Mouse (Mus musculus) limb, embryonic 10.5 days (tissue): ENCODE measurements at regions not wholly inside any gene's neighbourhood (a gene's known extent, or its start where the extent isn't known, plus 50 kb on each side); places are given as distances from the start of the nearest gene placed in this dataset.
A peak's percentile ranks its signal among the peaks of the same experiment; 100 is the strongest.

Source experiments
- DNase-seq: peaks from one replicate; pipeline ENCODE4 v3.0.0-alpha.2; 2017; ENCODE audit warnings: low spot score
- H3K27ac ChIP-seq: fragments of 300-500 bp; sonication (generic); 2 replicates; pipeline ENCODE4 v1.5.1; 2016; ENCODE audit warnings: mild to moderate bottlenecking
- H3K27me3 ChIP-seq: fragments of 300-500 bp; sonication (generic); 2 replicates; pipeline ENCODE4 v1.6.1; 2016; ENCODE audit warnings: low read depth, mild to moderate bottlenecking; ENCODE audit not compliant: poor library complexity, severe bottlenecking
- H3K36me3 ChIP-seq: fragments of 300-500 bp; sonication (generic); 2 replicates; pipeline ENCODE4 v1.6.1; 2016; ENCODE audit warnings: mild to moderate bottlenecking, moderate library complexity
- H3K4me1 ChIP-seq: fragments of 300-500 bp; sonication (generic); 2 replicates; pipeline ENCODE4 v1.6.1; 2016
- H3K4me3 ChIP-seq: fragments of 300-500 bp; sonication (generic); 2 replicates; pipeline ENCODE4 v1.5.1; 2016; ENCODE audit warnings: mild to moderate bottlenecking, moderate library complexity
- H3K9me3 ChIP-seq: fragments of 300-500 bp; sonication (generic); replicated peaks from 2 replicates; pipeline ENCODE4 v1.6.1; 2016; ENCODE audit warnings: mild to moderate bottlenecking
- whole genome bisulfite sequencing: fragments of 180-500 bp; shearing (Covaris S2); methylation state at CpG from one replicate; pipeline ENCODE4 v1.1.7; 2016; 5-methylcytosine and 5-hydroxymethylcytosine counted together

DNA sequence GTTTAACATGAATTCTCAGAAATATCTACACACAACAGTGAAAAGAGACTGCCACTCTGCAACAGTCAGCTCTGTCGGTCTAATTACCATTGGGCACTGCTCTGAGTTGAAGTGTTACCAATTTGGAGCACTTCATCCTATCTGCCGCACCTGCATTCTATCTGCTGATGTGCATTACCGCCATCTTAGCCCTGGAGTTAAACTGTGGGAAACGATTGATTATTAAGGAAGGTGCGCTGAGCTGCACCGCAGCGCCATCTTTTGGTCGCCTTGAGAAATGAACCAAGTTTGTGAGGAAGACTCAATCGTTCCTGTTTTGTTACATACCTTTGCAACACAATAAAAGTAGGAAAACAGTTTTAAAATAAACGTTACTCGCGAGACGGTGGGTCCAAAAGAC lies 110.5 kb downstream of the Rergl start:
- Histone ChIP-seq H3K4me3 (no peak overlapping the region), H3K4me1 (no peaks in the 10 kb centered on the region), H3K9me3 (no peaks in the 10 kb centered on the region), H3K27me3 (no peaks in the 10 kb centered on the region), H3K27ac (no peak overlapping the region), H3K36me3 (no peaks in the 10 kb centered on the region)
- peak; percentile 68 for DNase-seq
- WGBS = 6% methylated on average over 13 of the region's 13 CpGs

DNA sequence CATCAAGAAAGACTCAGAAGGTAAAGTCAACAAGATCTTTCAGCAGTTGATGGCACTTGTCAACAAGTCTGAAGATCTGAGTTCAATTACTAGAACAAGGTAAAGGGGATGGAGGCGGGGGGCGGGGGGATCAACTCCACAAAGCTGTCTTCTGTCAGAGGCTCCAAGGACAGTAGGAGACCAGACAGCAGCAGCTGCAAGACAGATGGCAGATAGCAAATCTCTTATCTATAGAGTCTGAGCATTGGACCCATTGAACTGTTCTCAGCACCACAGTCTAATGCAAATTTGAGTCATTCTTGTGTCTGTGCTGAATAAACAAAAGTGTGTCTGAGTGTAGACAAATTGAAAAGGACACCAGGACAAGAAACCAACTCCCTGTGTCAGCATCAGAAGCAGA lies 150.8 kb downstream of the Rergl start:
- 95% methylated on average over 2 of the region's 2 CpGs for WGBS
- Histone ChIP-seq H3K36me3 (no peaks in the 10 kb centered on the region), H3K4me1 (no peaks in the 10 kb centered on the region), H3K27ac (no peak overlapping the region), H3K9me3 (no peaks in the 10 kb centered on the region), H3K27me3 (no peaks in the 10 kb centered on the region), H3K4me3 (no peak overlapping the region)
- DNase-seq = no peak

DNA sequence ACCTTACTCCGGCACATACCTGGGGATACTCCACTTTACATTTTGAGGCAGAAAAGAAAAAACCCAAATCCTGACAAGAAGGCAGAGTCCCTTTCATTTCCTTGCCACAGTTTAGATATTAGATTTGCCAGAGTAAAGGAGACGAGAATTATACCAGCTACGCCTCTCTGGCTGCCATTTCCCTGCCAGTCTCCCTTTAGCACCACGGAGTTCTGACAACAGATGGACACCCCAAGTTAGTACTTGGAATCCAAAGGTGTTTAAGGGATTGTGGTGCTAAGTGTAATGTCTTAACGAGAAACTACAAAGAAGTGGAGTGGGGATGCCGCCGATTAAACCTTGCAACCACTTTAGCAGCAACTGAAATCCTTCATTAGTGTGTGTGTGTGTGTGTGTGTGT lies 176.6 kb downstream of the Rergl start:
- no peaks in the 10 kb centered on the region for H3K9me3 ChIP-seq
- H3K27ac ChIP-seq = no peak overlapping the region
- H3K27me3 ChIP-seq = no peaks in the 10 kb centered on the region
- no peak overlapping the region for H3K4me3 ChIP-seq
- H3K36me3 ChIP-seq = no peaks in the 10 kb centered on the region
- 89% methylated on average over 7 of the region's 7 CpGs for WGBS
- DNase-seq = no peak
- no peaks in the 10 kb centered on the region for H3K4me1 ChIP-seq

DNA sequence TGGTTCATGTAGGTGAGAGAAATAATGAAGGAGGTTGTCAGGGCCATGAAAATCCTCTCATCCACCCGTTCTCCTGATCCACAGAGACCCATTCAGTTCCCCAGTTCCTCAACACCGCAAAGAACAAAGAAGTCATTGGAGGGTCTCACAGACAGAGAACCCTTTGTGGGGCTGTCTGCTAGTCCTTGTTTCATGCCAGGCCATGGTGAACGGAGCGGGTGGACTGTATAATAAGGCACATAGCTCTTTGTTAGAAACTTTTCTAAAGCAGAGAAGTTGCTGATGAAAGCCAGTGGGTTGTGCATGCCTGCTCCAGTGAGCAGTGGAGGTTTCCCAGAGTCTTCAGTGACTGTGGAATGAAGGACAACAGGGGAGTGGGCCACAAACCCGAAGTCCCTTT lies 194.1 kb downstream of the Rergl start:
- Histone ChIP-seq H3K27ac (no peak overlapping the region), H3K27me3 (no peaks in the 10 kb centered on the region), H3K36me3 (no peaks in the 10 kb centered on the region), H3K4me1 (no peaks in the 10 kb centered on the region), H3K9me3 (no peaks in the 10 kb centered on the region), H3K4me3 (no peak overlapping the region)
- WGBS = 73% methylated on average over 5 of the region's 5 CpGs
- no peak for DNase-seq

DNA sequence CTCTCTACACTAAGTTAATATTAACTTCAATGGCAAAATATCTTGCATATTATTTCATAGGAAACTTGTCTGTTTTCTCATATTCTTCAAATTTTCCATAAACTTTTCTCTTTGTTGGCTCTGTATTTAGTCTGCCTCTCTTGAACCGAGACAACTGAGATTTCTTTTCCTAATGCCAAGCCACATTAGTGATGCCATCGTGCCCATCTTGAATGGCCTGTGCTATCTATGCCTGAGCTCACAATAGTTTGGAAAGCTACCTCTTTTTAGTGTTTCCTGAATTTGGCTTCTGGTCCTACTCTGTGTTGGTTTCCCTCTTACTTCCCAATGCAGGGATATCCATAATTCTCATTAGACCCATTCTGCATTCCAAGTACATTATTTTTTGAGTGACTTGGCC lies 197.5 kb downstream of the Rergl start:
- DNase-seq = no peak
- no peak overlapping the region for H3K4me3 ChIP-seq
- no peaks in the 10 kb centered on the region for H3K36me3 ChIP-seq
- H3K27ac ChIP-seq = no peak overlapping the region
- H3K9me3 ChIP-seq = no peaks in the 10 kb centered on the region
- H3K27me3 ChIP-seq = no peaks in the 10 kb centered on the region
- WGBS = 91% methylated on average over 2 of the region's 2 CpGs
- no peaks in the 10 kb centered on the region for H3K4me1 ChIP-seq

DNA sequence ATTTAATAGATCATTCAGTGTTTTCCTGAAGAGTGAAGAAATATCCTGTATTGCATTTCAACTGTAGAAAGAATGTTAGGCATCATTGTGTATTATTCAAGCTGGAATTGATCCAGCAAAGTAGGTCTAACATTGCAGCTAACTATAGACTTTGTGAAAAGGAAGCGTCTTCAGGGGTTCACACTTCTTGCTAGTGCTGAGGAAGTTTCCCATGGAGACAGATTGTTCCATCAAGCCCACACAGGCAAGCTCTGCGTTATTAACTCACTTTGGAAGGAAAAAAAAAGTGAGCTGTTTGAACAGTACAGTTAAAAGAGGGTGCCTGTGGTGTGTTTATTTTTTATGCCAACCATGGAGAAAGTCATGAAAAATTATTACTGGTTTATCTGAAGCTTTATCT lies 206.1 kb downstream of the Rergl start:
- no peak for DNase-seq
- Histone ChIP-seq H3K27me3 (no peaks in the 10 kb centered on the region), H3K36me3 (no peaks in the 10 kb centered on the region), H3K4me3 (no peak overlapping the region), H3K27ac (no peak overlapping the region), H3K4me1 (no peaks in the 10 kb centered on the region), H3K9me3 (no peaks in the 10 kb centered on the region)
- WGBS = 69% methylated on average over 2 of the region's 2 CpGs

DNA sequence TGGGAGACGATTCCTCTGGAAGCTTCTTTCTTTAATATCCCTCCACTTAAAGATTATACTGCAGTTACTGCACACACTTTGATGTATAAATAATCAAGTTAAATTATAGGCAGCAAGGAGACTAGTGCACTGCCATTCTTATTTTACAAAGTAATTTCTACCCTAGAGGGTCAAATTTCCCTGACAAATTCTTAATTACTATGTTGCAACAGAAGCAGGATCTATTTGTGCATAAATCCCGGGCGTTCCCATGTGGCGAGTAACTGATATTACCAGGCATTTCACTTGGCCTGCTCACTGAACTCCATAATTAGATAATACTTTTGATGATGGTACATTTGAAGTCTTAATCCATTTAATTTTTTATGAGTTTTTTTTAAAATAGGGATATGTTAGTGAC lies 222.7 kb downstream of the Rergl start:
- no peaks in the 10 kb centered on the region for H3K27me3 ChIP-seq
- no peak for DNase-seq
- H3K27ac ChIP-seq = no peak overlapping the region
- no peaks in the 10 kb centered on the region for H3K4me1 ChIP-seq
- no peaks in the 10 kb centered on the region for H3K9me3 ChIP-seq
- H3K4me3 ChIP-seq = no peak overlapping the region
- WGBS = 91% methylated on average over 4 of the region's 4 CpGs
- H3K36me3 ChIP-seq = no peaks in the 10 kb centered on the region

DNA sequence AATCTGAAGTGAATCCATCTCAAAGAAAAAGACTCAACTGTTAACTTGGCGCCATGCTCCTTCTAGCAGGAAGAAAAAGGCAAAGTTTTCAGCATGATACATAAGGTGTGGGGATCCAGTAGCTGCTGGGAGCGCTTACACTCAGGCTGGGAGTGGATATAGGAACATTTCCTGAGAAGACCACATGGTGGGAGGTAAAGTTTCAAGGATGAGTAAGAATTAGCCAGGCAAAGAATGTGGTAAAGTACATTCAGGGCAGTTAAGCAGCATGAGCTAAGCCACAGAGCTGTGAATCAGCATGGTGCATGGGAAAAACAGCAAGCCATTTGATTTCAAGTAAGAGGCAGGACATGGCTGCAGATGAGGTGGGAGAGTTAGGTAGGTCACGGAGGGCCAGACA lies 226.3 kb downstream of the Rergl start:
- H3K27ac ChIP-seq = no peak overlapping the region
- no peaks in the 10 kb centered on the region for H3K36me3 ChIP-seq
- 70% methylated on average over 3 of the region's 3 CpGs for WGBS
- no peak for DNase-seq
- no peaks in the 10 kb centered on the region for H3K4me1 ChIP-seq
- H3K27me3 ChIP-seq = no peaks in the 10 kb centered on the region
- no peaks in the 10 kb centered on the region for H3K9me3 ChIP-seq
- no peak overlapping the region for H3K4me3 ChIP-seq

DNA sequence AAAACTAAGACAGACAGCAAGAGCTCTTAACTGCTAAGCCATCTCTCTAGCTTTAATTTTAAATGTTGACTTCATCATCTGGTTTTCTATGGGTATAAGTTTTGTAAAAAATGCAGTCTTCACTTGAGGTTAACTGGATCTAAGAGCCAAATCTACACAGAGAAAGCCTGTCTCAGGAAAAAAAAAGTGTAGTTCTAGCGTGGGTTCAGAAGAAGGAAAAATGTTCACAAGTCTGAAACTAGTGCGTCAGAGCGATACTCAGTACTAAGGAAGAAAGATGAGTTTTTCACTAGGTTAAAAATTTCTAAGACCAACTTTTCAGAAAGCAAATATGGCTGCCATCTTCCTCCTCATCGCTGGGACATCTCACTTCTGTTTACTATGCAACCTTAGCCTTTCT lies 248.1 kb downstream of the Rergl start:
- no peak overlapping the region for H3K27ac ChIP-seq
- no peak for DNase-seq
- H3K4me3 ChIP-seq = no peak overlapping the region
- 93% methylated on average over 4 of the region's 4 CpGs for WGBS
- no peaks in the 10 kb centered on the region for H3K4me1 ChIP-seq
- no peaks in the 10 kb centered on the region for H3K36me3 ChIP-seq
- no peaks in the 10 kb centered on the region for H3K27me3 ChIP-seq
- no peaks in the 10 kb centered on the region for H3K9me3 ChIP-seq

DNA sequence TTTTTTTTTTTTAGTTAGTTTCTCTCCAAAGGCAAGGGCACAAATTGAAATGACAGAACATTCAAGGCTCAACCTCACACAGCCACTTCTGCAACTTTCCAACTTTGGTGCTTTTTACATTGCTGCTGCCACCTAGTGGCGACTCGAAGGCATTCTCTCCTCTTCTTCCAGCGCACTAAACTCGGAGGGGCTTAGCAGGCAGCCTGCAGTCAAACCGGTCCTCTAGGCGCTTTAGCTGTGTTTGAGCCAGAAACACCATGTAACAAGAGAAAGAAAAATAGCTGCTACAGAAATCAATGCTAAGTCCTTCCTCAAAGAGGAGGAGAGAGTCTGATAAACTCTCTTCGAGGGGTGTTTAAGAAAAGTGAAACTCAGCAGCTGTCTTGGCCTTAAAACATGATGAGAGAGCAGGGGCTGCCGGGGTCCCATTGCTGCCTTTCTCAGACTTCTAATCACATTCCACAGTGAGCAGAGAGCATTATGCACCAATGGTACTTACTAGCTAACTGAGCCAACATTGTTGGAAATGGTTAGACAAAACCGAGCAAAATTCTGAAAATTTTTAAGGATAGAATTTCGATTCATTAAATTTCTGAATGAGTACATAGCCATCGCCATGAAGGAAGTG lies 252.7 kb downstream of the Rergl start:
- Histone ChIP-seq H3K27ac (no peak overlapping the region), H3K27me3 (no peaks in the 10 kb centered on the region)
- WGBS = 39% methylated on average over 11 of the region's 11 CpGs

DNA sequence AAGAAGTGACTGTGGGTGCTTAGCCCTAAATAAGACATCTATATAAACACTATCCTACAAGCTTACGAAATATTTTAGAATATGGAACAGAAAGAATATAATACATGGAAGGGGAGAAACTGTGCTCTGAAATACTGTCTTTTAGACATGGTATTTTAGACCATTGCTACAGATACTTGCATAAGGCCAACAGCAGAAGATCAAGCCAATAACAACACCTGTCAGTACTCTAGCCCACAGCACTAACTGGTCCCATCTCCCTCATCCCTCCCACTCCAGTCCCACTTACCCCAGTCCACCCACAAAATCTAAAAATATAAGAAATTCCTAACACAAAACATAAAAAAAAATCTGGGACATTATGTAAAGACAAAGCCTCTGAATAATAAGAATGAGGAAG lies 275.6 kb downstream of the Rergl start:
- Histone ChIP-seq H3K9me3 (no peaks in the 10 kb centered on the region), H3K4me1 (no peaks in the 10 kb centered on the region), H3K36me3 (no peaks in the 10 kb centered on the region), H3K27me3 (no peaks in the 10 kb centered on the region), H3K4me3 (no peak overlapping the region), H3K27ac (no peak overlapping the region)
- 83% methylated on average over 1 of the region's 1 CpGs for WGBS
- DNase-seq = no peak

More for the DNA sequence above, 252.7 kb downstream of the Rergl start:
- DNase-seq = peak; percentile 75
- Histone ChIP-seq H3K36me3 (no peaks in the 10 kb centered on the region), H3K4me1 (no peaks in the 10 kb centered on the region), H3K4me3 (no peak overlapping the region), H3K9me3 (no peaks in the 10 kb centered on the region)

DNA sequence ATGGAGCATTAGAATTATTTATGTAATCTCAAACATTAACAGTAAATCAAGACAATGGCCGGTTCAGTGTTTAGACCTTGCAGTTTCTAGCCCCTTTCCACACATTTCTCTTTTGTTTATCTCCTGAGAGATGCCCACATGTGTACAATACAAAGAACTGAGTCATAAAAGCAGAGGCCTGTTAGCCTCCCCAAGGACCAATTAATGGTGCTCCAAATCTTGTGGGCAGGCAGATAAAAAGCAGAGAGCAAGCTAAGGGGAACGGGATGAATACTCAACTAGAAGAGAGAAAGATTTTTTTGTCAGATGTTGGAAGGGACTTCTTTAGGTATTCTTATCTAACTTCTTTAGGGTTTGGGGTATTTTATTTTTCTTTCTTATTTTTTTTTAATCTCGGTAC lies 287.3 kb downstream of the Rergl start:
- Histone ChIP-seq H3K36me3 (no peaks in the 10 kb centered on the region), H3K9me3 (no peaks in the 10 kb centered on the region), H3K27me3 (no peaks in the 10 kb centered on the region), H3K27ac (no peak overlapping the region), H3K4me3 (no peak overlapping the region), H3K4me1 (no peaks in the 10 kb centered on the region)
- WGBS = 84% methylated on average over 3 of the region's 3 CpGs
- DNase-seq = no peak

DNA sequence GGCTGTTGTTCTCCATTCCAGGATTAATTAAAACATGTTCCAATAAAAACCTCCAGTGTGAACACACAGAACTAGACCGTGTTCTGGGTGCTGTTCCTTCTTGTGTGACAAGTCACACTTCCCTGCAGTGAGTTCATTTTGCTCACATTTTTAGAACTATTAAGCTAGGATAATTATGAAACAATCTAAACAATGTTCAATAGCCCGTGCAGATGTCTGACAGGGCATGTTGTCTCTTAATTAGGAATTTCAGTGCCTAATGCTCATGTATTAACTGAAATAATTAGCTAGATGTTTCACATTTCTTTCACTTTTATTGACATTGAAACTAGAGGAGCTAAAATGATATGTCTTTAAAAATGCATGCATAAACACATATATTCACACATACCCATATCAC lies 291.5 kb downstream of the Rergl start:
- Histone ChIP-seq H3K4me1 (no peaks in the 10 kb centered on the region), H3K27ac (no peak overlapping the region), H3K27me3 (no peaks in the 10 kb centered on the region), H3K9me3 (no peaks in the 10 kb centered on the region), H3K36me3 (no peaks in the 10 kb centered on the region), H3K4me3 (no peak overlapping the region)
- 80% methylated on average over 2 of the region's 2 CpGs for WGBS
- DNase-seq = no peak

DNA sequence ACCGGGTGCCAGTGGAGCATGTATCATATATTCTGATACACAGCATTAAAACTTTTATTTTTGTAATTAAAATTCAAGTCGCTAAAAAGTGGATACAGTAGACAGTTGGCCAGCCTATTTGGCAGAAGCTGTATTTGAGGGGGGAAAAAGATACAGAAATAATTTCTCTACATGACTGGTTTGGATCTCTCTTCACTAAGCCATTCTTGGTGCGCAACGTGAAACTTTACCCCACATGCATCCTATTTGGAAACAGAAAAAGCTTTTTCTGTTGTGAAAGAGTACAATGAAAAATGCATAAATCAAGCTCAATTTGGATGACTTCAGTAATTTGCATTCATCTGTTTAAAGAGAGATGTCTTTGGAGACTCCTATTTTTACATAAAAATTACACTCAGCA lies 303.2 kb downstream of the Rergl start:
- 91% methylated on average over 4 of the region's 4 CpGs for WGBS

More for the DNA sequence above, 303.2 kb downstream of the Rergl start:
- Histone ChIP-seq H3K4me3 (no peak overlapping the region), H3K27me3 (no peaks in the 10 kb centered on the region), H3K4me1 (no peaks in the 10 kb centered on the region), H3K27ac (no peak overlapping the region), H3K36me3 (no peaks in the 10 kb centered on the region), H3K9me3 (no peaks in the 10 kb centered on the region)
- DNase-seq = no peak
